Mouse (Mus musculus) layer of hippocampus, postnatal 25 days (tissue): ENCODE measurements around the gene Slc25a33. TPM values are rescaled to one million over a fixed set of nuclear protein-coding genes. Genes with fewer than 3 reads are reported as not detected.
A peak's percentile ranks its signal among the peaks of the same experiment; 100 is the strongest.
"Not testable (repeated sequence)": the region's sequence is repeated elsewhere in the genome, so short reads cannot be mapped to it uniquely, and the experiment has no call there.

Experiments
- DNase-seq, 2 experiments: peaks; one replicate each; pipeline ENCODE4 v3.0.0; 2022; ENCODE audit warnings: mixed read lengths in 2 of 2, low spot score in 1 of 2; ENCODE audit errors: extremely low spot score in 1 of 2
- total RNA-seq, 2 experiments: library from RNA; stranded (reverse); gene quantifications; 2 replicates each; pipeline ENCODE4 v1.2.3; 2021

Gene Slc25a33
- total RNA-seq, 2 experiments from 2014 or later = 31.0 to 38.8 TPM

- no peak for DNase-seq
These were observed 8.9 kb downstream of the Slc25a33 start for GRCm38 (mm10) chr4:149765201-149765600.

GRCm38 (mm10) chr4:149763335-149763734 lies 10.7 kb downstream of the Slc25a33 start:
- no peak for DNase-seq

GRCm38 (mm10) chr4:149759517-149759916 lies 14.6 kb downstream of the Slc25a33 start:
- DNase-seq = no peak

- DNase-seq = no peak
These were observed 15.7 kb downstream of the Slc25a33 start for GRCm38 (mm10) chr4:149758423-149758822.

- DNase-seq = not testable (repeated sequence)
These were observed 17.5 kb downstream of the Slc25a33 start for GRCm38 (mm10) chr4:149756546-149756945.

- DNase-seq = no peak
These were observed 21.2 kb downstream of the Slc25a33 start for GRCm38 (mm10) chr4:149752836-149753235.

GRCm38 (mm10) chr4:149752124-149752799 lies 21.8 kb downstream of the Slc25a33 start:
- peak in 1 of 2 experiments; percentile 62 for DNase-seq

- DNase-seq = no peak
These were observed 23.4 kb downstream of the Slc25a33 start for GRCm38 (mm10) chr4:149750671-149751070.

- not testable (repeated sequence) for DNase-seq
These were observed 24.4 kb downstream of the Slc25a33 start for GRCm38 (mm10) chr4:149749663-149750015.

- no peak for DNase-seq
These were observed 24.9 kb downstream of the Slc25a33 start for GRCm38 (mm10) chr4:149749003-149749662.

GRCm38 (mm10) chr4:149744119-149744518 lies 30.0 kb downstream of the Slc25a33 start:
- DNase-seq = no peak

- no peak for DNase-seq
These were observed 32.0 kb downstream of the Slc25a33 start for GRCm38 (mm10) chr4:149742011-149742530.

- no peak for DNase-seq
These were observed 33.8 kb downstream of the Slc25a33 start for GRCm38 (mm10) chr4:149740301-149740700.

- DNase-seq = no peak
These were observed 34.6 kb downstream of the Slc25a33 start for GRCm38 (mm10) chr4:149739478-149739877.

GRCm38 (mm10) chr4:149737383-149738324 lies 36.4 kb downstream of the Slc25a33 start, which contains the start of gene Tmem201:
Tmem201 (minus strand) TSS chr4:149738044.
- peak; percentile 93 to 97 for DNase-seq

- DNase-seq = peak in 1 of 2 experiments; percentile 52
These were observed 37.5 kb downstream of the Slc25a33 start for GRCm38 (mm10) chr4:149736581-149736980.

GRCm38 (mm10) chr4:149735624-149736250 lies 38.3 kb downstream of the Slc25a33 start:
- DNase-seq = no peak

- DNase-seq = no peak
These were observed 39.2 kb downstream of the Slc25a33 start for GRCm38 (mm10) chr4:149734730-149735475.

- no peak for DNase-seq
These were observed 39.8 kb downstream of the Slc25a33 start for GRCm38 (mm10) chr4:149734246-149734645.
